Mouse (Mus musculus) MEL (cell line): ENCODE measurements around the gene Auts2. TPM values are rescaled to one million over a fixed set of nuclear protein-coding genes. Genes with fewer than 3 reads are reported as not detected.

Experiments
- DNase-seq: peaks from one replicate; pipeline ENCODE4 v3.0.0; 2011; ENCODE audit warnings: low read depth, low spot score
- H3K27ac ChIP-seq: 2 replicates; pipeline ENCODE4 v1.5.1; 2012; ENCODE audit warnings: low read depth, mild to moderate bottlenecking, control low read depth, low read length, moderate library complexity; ENCODE audit not compliant: control insufficient read depth
- H3K27me3 ChIP-seq, 2 experiments: fragments of 150-350 bp in 1 of 2; sonication (generic) in 1 of 2; 2 replicates each; pipeline ENCODE4 v1.6.1; 2012; ENCODE audit warnings: low read length in 2 of 2, mild to moderate bottlenecking in 2 of 2, improper control_type of control experiment in 1 of 2, moderate library complexity in 1 of 2; ENCODE audit not compliant: insufficient read depth in 2 of 2, control insufficient read depth in 1 of 2
- H3K36me3 ChIP-seq, 2 experiments: 2 replicates each; pipeline ENCODE4 v1.6.1; 2012 to 2014; ENCODE audit warnings: low read length in 2 of 2, improper control_type of control experiment in 1 of 2, inconsistent platforms in 1 of 2, mild to moderate bottlenecking in 1 of 2; ENCODE audit not compliant: insufficient read depth in 2 of 2, control insufficient read depth in 1 of 2
- H3K4me1 ChIP-seq, 2 experiments: fragments of 150-350 bp in 1 of 2; sonication (generic) in 1 of 2; 2 replicates each; pipeline ENCODE4 v1.6.1; 2012; ENCODE audit warnings: low read length in 2 of 2, improper control_type of control experiment in 1 of 2, mild to moderate bottlenecking in 1 of 2; ENCODE audit not compliant: insufficient read depth in 2 of 2, control insufficient read depth in 1 of 2
- H3K4me3 ChIP-seq, 2 experiments: fragments of 150-350 bp in 1 of 2; sonication (generic) in 1 of 2; 2 replicates each; pipeline ENCODE4 v1.5.1; 2012; ENCODE audit warnings: low read depth in 2 of 2, low read length in 2 of 2, mild to moderate bottlenecking in 2 of 2, moderate library complexity in 2 of 2, control low read depth in 1 of 2, improper control_type of control experiment in 1 of 2; ENCODE audit not compliant: control insufficient read depth in 1 of 2, insufficient read depth in 1 of 2
- H3K79me2 ChIP-seq: 2 replicates; pipeline ENCODE4 v1.6.1; 2012; ENCODE audit warnings: mild to moderate bottlenecking, low read length, moderate library complexity; ENCODE audit not compliant: control insufficient read depth, poor library complexity, insufficient read depth
- H3K9ac ChIP-seq: 2 replicates; pipeline ENCODE4 v1.6.1; 2012; ENCODE audit warnings: low read depth, mild to moderate bottlenecking, control low read depth, low read length, moderate library complexity; ENCODE audit not compliant: control insufficient read depth, poor library complexity, severe bottlenecking
- H3K9me3 ChIP-seq: fragments of 150-350 bp; sonication (generic); replicated peaks from 2 replicates; pipeline ENCODE4 v1.6.1; 2012; ENCODE audit warnings: mild to moderate bottlenecking, low read length, improper control_type of control experiment, moderate library complexity; ENCODE audit not compliant: insufficient read depth
- BHLHE40 ChIP-seq: IDR thresholded peaks from 2 replicates; pipeline ENCODE4 v1.6.1; 2012; ENCODE audit warnings: low read depth, mild to moderate bottlenecking, inconsistent platforms, low read length, improper control_type of control experiment, borderline replicate concordance
- E2F4 ChIP-seq: IDR thresholded peaks from 2 replicates; pipeline ENCODE4 v1.6.1; 2011; ENCODE audit warnings: low read depth, low read length, improper control_type of control experiment, borderline replicate concordance
- HCFC1 ChIP-seq: IDR thresholded peaks from 2 replicates; pipeline ENCODE4 v1.6.1; 2012; ENCODE audit warnings: low read depth, mild to moderate bottlenecking, inconsistent platforms, low read length, improper control_type of control experiment, moderate library complexity
- JUND ChIP-seq: IDR thresholded peaks from 2 replicates; pipeline ENCODE4 v1.6.1; 2011; ENCODE audit warnings: low read depth, mild to moderate bottlenecking, improper control_type of control experiment, low read length
- KAT2A ChIP-seq: conservative IDR thresholded peaks from 2 replicates; pipeline ENCODE4 v1.6.1; 2012; ENCODE audit warnings: low read depth, low read length, improper control_type of control experiment, inconsistent platforms
- MAFK ChIP-seq: IDR thresholded peaks from 2 replicates; pipeline ENCODE4 v1.6.1; 2011; ENCODE audit warnings: low read depth, mild to moderate bottlenecking, low read length, improper control_type of control experiment, borderline replicate concordance
- MAZ ChIP-seq: IDR thresholded peaks from 2 replicates; pipeline ENCODE4 v1.6.1; 2012; ENCODE audit warnings: low read depth, mild to moderate bottlenecking, inconsistent platforms, low read length, improper control_type of control experiment
- MXI1 ChIP-seq: IDR thresholded peaks from 2 replicates; pipeline ENCODE4 v1.6.1; 2011; ENCODE audit warnings: mild to moderate bottlenecking, low read depth, low read length, improper control_type of control experiment
- MYB ChIP-seq: IDR thresholded peaks from 2 replicates; pipeline ENCODE4 v1.6.1; 2011; ENCODE audit warnings: mild to moderate bottlenecking, low read depth, low read length, improper control_type of control experiment
- MYC ChIP-seq: IDR thresholded peaks from 2 replicates; pipeline ENCODE4 v1.6.1; 2011; ENCODE audit warnings: low read depth, mild to moderate bottlenecking, low read length, improper control_type of control experiment, moderate library complexity
- NELFE ChIP-seq: IDR thresholded peaks from 2 replicates; pipeline ENCODE4 v1.6.1; 2011; ENCODE audit warnings: low read depth, low read length, improper control_type of control experiment
- POLR2AphosphoS5 ChIP-seq: IDR thresholded peaks from 2 replicates; pipeline ENCODE4 v1.6.1; 2012; ENCODE audit warnings: low read depth, borderline replicate concordance, mild to moderate bottlenecking, inconsistent platforms, low read length, moderate library complexity, mixed read lengths
- RAD21 ChIP-seq: IDR thresholded peaks from 2 replicates; pipeline ENCODE4 v1.6.1; 2011; ENCODE audit warnings: mild to moderate bottlenecking, low read depth, low read length, improper control_type of control experiment
- SIN3A ChIP-seq: IDR thresholded peaks from 2 replicates; pipeline ENCODE4 v1.6.1; 2012; ENCODE audit warnings: low read length, improper control_type of control experiment, inconsistent platforms
- SMC3 ChIP-seq: IDR thresholded peaks from 2 replicates; pipeline ENCODE4 v1.6.1; 2011; ENCODE audit warnings: low read depth, low read length, improper control_type of control experiment
- TAL1 ChIP-seq: IDR thresholded peaks from 2 replicates; pipeline ENCODE4 v1.6.1; 2012; ENCODE audit warnings: mild to moderate bottlenecking, inconsistent platforms, low read length, moderate library complexity, mixed read lengths
- ZC3H11A ChIP-seq: IDR thresholded peaks from 2 replicates; pipeline ENCODE4 v1.6.1; 2012; ENCODE audit warnings: low read depth, mild to moderate bottlenecking, inconsistent platforms, low read length, improper control_type of control experiment
- ZMIZ1 ChIP-seq: IDR thresholded peaks from 2 replicates; pipeline ENCODE4 v1.6.1; 2012; ENCODE audit warnings: low read depth, mild to moderate bottlenecking, inconsistent platforms, low read length, improper control_type of control experiment, moderate library complexity
- polyA plus RNA-seq, 2 experiments: library from polyadenylated mRNA; stranded (reverse) in 1 of 2; unstranded in 1 of 2; fragments of >175 nt in 1 of 2; fragments of >200 nt in 1 of 2; gene quantifications; 2 replicates each; pipeline versions ENCODE4 v1.2.1 to v1.2.4; 2012; ENCODE audit warnings: low replicate concordance in 2 of 2, low read depth in 1 of 2; ENCODE audit not compliant: insufficient read length in 2 of 2, insufficient read depth in 1 of 2, missing spikeins in 1 of 2
- total RNA-seq: library from RNA; depleted of rRNA; stranded (reverse); fragments of 300-350 nt; gene quantifications from 2 replicates; pipeline ENCODE4 v1.2.3, GENCODE M21; 2012

Gene Auts2
- total and polyA plus RNA-seq, 3 experiments: not detected

DNA sequence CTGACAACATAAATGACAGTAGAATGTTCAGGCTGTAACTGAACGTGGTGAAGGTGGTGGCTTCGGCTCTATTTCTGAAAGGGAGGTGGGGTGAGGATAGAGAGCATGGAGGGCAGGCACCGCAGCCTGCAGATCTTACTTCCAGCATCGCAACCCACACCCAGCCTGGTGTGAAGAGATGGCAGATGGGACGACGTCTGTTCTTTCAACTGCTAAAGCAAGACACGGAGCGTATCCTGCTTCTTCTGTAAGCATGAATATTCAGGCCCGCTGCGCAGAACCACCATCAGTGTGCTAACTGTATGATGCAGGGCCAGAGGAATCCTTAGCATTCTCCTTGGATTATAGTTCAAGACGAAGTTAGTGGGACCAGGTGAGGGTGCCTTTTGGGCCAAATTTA, 513.5 kb downstream of the Auts2 start:
- H3K4me1 ChIP-seq: no peaks in the 10 kb centered on the region

DNA sequence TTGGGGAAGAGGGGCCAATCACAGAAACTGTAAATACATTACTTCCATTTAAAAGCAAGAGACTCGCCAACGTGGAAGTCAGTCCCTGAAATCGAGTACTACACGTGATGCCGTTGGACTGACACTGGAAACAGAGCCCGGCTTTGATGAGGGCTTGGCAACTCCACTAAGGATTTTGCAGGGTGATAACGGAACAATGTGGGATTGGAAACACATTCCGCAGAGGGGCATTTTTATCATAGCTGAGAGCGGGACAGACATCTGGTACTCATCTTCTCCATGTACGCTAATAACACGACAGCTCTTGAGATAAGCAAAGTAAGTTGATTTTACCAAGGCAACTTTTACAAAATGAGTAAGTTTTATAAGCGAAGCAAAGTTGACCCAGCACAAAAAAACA, 514.1 kb downstream of the Auts2 start:
- Histone ChIP-seq H3K4me3 (no peak overlapping the region), H3K27ac (no peak overlapping the region), H3K79me2 (no peaks in the 10 kb centered on the region), H3K36me3 (no peaks in the 10 kb centered on the region), H3K4me1 (no peaks in the 10 kb centered on the region), H3K27me3 (no peaks in the 10 kb centered on the region), H3K9me3 (no peaks in the 10 kb centered on the region), H3K9ac (no peak overlapping the region)
- TF ChIP-seq MYB (no peak), SMC3 (no peak), E2F4 (no peak), KAT2A (no peak), MAZ (no peak), MYC (no peak), MXI1 (no peak), MAFK (no peak), SIN3A (no peak)
- DNase-seq: no peak

More for the DNA sequence above, 513.5 kb downstream of the Auts2 start:
- H3K36me3 ChIP-seq: no peaks in the 10 kb centered on the region
- H3K27ac ChIP-seq: no peak overlapping the region
- no peak overlapping the region for H3K9ac ChIP-seq
- no peaks in the 10 kb centered on the region for H3K27me3 ChIP-seq
- no peaks in the 10 kb centered on the region for H3K79me2 ChIP-seq
- TF ChIP-seq HCFC1: no peak
- TF ChIP-seq NELFE: no peak
- TF ChIP-seq POLR2AphosphoS5: no peak
- no peak for TF ChIP-seq ZMIZ1
- TF ChIP-seq ZC3H11A: no peak
- no peak for TF ChIP-seq JUND
- TF ChIP-seq TAL1: no peak
- no peak overlapping the region for H3K4me3 ChIP-seq
- DNase-seq: no peak
- H3K9me3 ChIP-seq: no peaks in the 10 kb centered on the region

DNA sequence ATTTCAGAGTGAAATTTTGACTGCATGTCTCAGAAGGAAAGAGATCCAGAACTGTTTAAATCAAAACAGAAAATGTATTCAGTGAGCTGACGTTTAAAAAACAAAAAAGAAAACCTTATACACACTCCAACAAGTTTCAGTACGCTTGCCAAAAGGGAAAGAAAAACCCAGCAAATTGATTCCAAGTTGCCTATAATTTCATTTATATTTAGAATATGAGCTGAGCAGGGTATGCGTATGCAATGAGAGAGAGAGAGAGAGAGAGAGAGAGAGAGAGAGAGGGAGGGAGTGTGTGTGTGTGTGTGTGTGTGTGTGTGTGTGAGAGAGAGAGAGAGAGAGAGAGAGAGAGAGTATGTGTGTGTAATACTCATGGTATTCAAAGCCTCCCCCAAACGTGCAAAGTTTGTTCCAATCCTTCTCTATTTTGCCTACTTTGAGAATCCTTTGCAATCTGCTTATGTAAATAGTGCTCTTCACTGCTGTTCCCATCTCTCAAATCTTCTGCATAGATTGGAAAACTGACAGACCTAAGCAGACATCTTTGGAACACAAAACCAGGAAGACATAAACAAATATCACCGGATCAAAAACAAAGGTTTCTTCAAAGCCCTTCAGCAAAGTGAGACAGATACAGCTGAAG, 515.2 kb downstream of the Auts2 start:
- TF ChIP-seq RAD21 (no peak), SIN3A (no peak), TAL1 (no peak), MAZ (no peak), BHLHE40 (no peak)
- Histone ChIP-seq H3K79me2 (no peaks in the 10 kb centered on the region), H3K4me3 (no peak overlapping the region), H3K27me3 (no peaks in the 10 kb centered on the region), H3K9me3 (no peaks in the 10 kb centered on the region), H3K36me3 (no peaks in the 10 kb centered on the region), H3K9ac (no peak overlapping the region), H3K27ac (no peak overlapping the region), H3K4me1 (no peaks in the 10 kb centered on the region)
- DNase-seq: no peak
